Mouse (Mus musculus): ENCODE measurements around the gene Mkrn2os. TPM values are rescaled to one million over a fixed set of nuclear protein-coding genes. Genes with fewer than 3 reads are reported as not detected.

Gene Mkrn2os
- total RNA-seq, 2 experiments from 2014 or later, result 0.11 TPM; not detected in 1

Other genes with a start within 250 kb of the Mkrn2os start
- 1 to 10 TPM; 3.5 to 4.7 TPM for gene Pparg, start 231.6 kb downstream of the Mkrn2os start, total RNA-seq (2021)
- 1 to 10 TPM; 5.1 to 7.4 TPM for gene Tsen2, start 47.9 kb downstream of the Mkrn2os start, total RNA-seq (2021)
- 10 to 100 TPM; 52.8 to 52.9 TPM for gene Mkrn2, start 9.3 kb upstream of the Mkrn2os start, total RNA-seq (2021)
- 100 to 1,000 TPM; 110 to 123 TPM for gene Raf1, start 84.1 kb upstream of the Mkrn2os start, total RNA-seq (2021)
- under 1 TPM in 1 of 2 experiments, not detected in 1; 0.43 TPM for gene Tmem40, start 169.8 kb upstream of the Mkrn2os start, total RNA-seq (2021)
- 10 to 100 TPM; 74.8 to 78.7 TPM for gene Cand2, start 182.0 kb upstream of the Mkrn2os start, total RNA-seq (2021)
- gene Rpl32, start 216.2 kb upstream of the Mkrn2os start, total RNA-seq (2021), result 100 to 1,000 TPM; 568 to 577 TPM
- under 1 TPM in 1 of 2 experiments, not detected in 1; 0.14 TPM for gene Efcab12, start 245.8 kb upstream of the Mkrn2os start, total RNA-seq (2021)

Data from gastrocnemius, adult 18-20 months (tissue).